Comparison of ENCODE assay signal across 21 mouse cellular contexts in genomic region chr4:149933025-149933424, GRCm38 (mm10). TPM values are rescaled to one million over a fixed set of nuclear protein-coding genes. Genes with fewer than 3 reads are reported as not detected.
"Had no signal": no experiment of that assay in that cellular context is flagged by ENCODE, and none has a peak within 500 bp of the region (broad histone marks: within the 10 kb centered on the region; RNA-seq: fewer than 3 reads in every experiment).

No protein-coding gene starts in this region.

- ATAC-seq: midbrain, embryonic 16.5 days had no signal

- H3K4me2 ChIP-seq: lung, embryonic 14.5 days; midbrain, embryonic 12.5 days; neural tube, embryonic 13.5 days; neural tube, embryonic 15.5 days; stomach, embryonic 15.5 days had no signal

- H3K36me3 ChIP-seq: midbrain, embryonic 10.5 days; midbrain, embryonic 12.5 days; neural tube, embryonic 13.5 days; neural tube, embryonic 15.5 days; stomach, embryonic 15.5 days had no signal

- H3K9me3 ChIP-seq: midbrain, embryonic 12.5 days; neural tube, embryonic 13.5 days; neural tube, embryonic 15.5 days; stomach, embryonic 15.5 days had no signal

- H3K9ac ChIP-seq: lung, embryonic 14.5 days; midbrain, embryonic 12.5 days; neural tube, embryonic 13.5 days; neural tube, embryonic 15.5 days; stomach, embryonic 15.5 days had no signal

- DNase-seq: lung, adult 18-20 months; lung, embryonic 14.5 days; lung, postnatal 10 days; lung, postnatal 4 days; midbrain, embryonic 14.5 days; retina, postnatal 1 day; right cerebral cortex, adult 18-20 months; right cerebral cortex, postnatal 25 days; right cerebral cortex, postnatal 4 days; thymus, adult 2 months; thymus, postnatal 25 days; thymus, postnatal 4 days had no signal

- H3K27ac ChIP-seq: midbrain, embryonic 10.5 days; midbrain, embryonic 12.5 days; neural tube, embryonic 13.5 days; neural tube, embryonic 15.5 days; stomach, embryonic 15.5 days; stomach, postnatal 0 days had no signal

- H3K27me3 ChIP-seq: midbrain, embryonic 12.5 days; neural tube, embryonic 13.5 days; neural tube, embryonic 15.5 days; stomach, embryonic 15.5 days had no signal

- H3K4me3 ChIP-seq: midbrain, embryonic 10.5 days; midbrain, embryonic 12.5 days; myocyte; neural tube, embryonic 13.5 days; neural tube, embryonic 15.5 days; stomach, embryonic 15.5 days had no signal

- H3K4me1 ChIP-seq: midbrain, embryonic 12.5 days; stomach, embryonic 15.5 days had no signal

RNA-seq across cellular contexts. Expression of gene Spsb1, which starts 21.8 kb away (rescaled TPM):
- total RNA-seq: megakaryocyte-erythroid progenitor cell, adult 5-6 weeks had no signal
